Mouse (Mus musculus) frontal cortex, adult 2 months (tissue): ENCODE measurements around the gene Irs2. TPM values are rescaled to one million over a fixed set of nuclear protein-coding genes. Genes with fewer than 3 reads are reported as not detected.
A peak's percentile ranks its signal among the peaks of the same experiment; 100 is the strongest.

ENCODE experiments used
- DNase-seq, 2 experiments: peaks; one replicate each; pipeline ENCODE4 v3.0.0; 2022; ENCODE audit warnings: low spot score in 1 of 2; ENCODE audit errors: extremely low spot score in 1 of 2
- polyA plus RNA-seq: library from polyadenylated mRNA; depleted of rRNA; stranded (reverse); fragments of >200 nt; gene quantifications from 2 replicates; pipeline ENCODE4 v1.2.3, GENCODE M21; 2012

Irs2 gene
- polyA plus RNA-seq, 1 experiment: 13.0 TPM

GRCm38 (mm10) chr8:10960277-10960819 is 47.9 kb downstream of the Irs2 start:
- DNase-seq: peak in 1 of 2 experiments; percentile 27

DNA sequence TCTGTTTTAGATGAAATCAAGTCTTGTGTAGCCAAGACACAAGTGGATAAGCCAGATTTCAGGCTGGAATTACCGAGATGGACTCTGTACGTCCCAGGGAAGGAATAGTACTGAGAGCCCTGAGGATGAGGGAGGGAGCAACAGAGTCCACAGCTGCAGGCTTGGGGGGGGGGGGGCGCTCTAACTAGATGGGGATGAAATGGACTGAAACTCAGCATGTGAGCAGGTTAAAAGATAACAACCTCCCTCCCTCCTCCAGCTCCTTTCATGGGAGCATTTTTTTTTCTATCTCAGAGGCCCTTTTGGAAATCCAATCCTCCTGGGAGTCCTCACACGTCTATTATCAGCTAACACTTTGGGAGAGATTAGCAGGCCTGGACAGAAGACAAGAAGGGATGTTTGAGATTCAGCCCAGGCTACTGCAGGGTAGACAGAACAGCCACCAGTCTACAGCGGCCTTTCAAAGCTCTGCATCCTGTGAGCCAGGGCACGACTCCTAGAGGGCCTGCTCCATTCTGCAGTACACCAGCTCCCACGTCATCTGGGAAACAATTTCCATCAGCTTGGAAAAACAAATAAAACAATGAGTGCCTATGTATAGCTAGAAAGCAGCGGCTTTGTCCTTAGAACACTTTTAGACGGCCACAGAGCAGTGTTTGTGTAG is 50.8 kb downstream of the Irs2 start:
- no peak for DNase-seq

DNA sequence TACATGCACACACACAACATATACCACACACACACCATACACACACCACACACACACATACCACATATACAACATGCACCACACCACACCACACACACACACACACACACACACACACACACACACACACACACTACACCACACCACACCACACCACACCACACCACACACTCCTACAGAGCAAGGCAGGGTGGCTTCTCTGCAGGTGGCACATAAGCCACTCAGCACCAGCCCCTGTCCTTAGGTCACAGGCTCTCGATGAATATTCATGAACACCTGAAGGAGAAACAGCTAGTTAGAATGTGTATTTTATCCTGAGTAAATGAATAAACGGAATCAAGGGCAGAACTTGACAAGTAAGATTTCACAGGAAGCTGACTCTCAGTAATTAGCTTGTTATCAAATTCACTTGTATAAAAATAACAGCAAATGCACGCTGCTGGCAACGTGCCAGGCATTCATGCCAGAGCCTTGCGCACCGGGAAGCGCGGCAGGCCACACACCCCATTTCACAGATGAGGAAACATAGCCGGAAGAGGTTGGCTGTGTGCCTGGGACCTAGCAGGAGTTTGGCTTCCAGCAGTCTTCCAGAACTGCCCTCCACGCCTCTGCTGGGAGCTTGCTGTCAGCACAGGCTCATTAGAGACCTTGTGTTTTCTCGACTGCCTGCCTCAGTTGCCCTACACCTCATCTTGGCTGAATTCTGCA is 54.8 kb downstream of the Irs2 start:
- peak in 1 of 2 experiments; percentile 57 for DNase-seq

- DNase-seq: no peak
Observed at GRCm38 (mm10) chr8:10952706-10953105, 55.6 kb downstream of the Irs2 start.

GRCm38 (mm10) chr8:10952235-10952634 is 56.0 kb downstream of the Irs2 start:
- DNase-seq: no peak

GRCm38 (mm10) chr8:10951567-10951966 is 56.7 kb downstream of the Irs2 start:
- no peak for DNase-seq

DNA sequence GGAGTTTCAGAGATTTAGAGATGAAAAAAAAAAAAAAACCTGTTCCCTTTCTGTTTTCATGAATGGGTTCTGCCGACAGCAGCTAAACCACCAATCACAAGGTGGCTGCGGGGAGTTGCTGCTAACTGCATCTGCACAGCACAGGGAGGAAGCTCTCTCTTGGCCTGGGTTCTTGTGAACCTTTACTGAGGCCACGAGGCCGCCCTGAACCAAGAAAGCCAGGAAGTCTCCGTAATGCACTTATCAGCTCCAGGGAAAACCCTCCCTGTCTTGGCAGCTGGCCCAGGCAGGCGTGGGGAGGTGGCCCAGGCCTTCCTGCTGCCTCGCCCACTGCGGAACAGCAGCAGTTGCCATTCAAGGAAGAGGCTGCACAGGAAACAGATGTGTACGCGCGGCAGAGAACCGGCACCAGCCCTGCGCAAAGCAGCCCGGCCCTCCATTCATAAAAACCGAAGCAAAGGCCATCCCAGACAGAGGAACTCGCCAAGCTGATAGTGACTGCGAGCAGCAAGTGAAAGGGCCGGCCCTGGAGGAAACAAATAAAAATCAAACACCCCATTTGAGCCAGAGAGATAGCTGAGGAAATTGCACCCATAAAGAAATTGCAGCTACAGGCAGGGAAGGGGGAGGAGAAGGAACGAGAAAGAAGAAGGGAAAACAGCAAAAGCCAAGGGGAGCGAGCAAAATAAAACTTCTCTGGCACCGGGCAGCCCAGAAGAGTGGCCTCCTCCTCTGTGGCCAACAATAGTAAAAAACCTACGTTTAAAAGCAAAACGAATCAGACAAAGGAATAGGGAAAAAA is 62.1 kb downstream of the Irs2 start:
- peak; percentile 48 to 79 for DNase-seq

- no peak for DNase-seq
Observed at GRCm38 (mm10) chr8:10945490-10945889, 62.8 kb downstream of the Irs2 start.

GRCm38 (mm10) chr8:10943314-10944060 is 64.8 kb downstream of the Irs2 start:
- DNase-seq: no peak

- no peak for DNase-seq
Observed at GRCm38 (mm10) chr8:10939883-10940282, 68.4 kb downstream of the Irs2 start.

- DNase-seq: no peak
Observed at GRCm38 (mm10) chr8:10939210-10939782, 69.0 kb downstream of the Irs2 start.

DNA sequence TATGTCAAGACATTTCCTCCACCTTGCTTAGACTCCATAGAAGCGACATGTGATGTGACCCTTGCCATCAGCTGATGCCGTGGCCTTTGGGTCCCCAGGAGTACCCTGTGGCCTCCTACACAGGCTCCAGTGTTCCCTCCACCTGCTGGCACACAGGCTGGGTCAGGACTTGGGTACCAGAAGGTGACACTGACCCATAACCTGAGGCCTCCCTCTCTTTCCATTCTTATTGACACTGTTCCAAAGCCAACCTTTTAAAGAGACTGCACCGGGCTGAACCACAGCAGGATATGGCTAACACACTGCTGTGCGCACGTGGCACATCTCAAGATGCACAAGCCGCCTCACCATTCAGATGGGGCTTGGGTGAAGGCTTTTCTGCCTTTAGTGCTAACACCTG is 70.0 kb downstream of the Irs2 start:
- DNase-seq: no peak

- no peak for DNase-seq
Observed at GRCm38 (mm10) chr8:10936646-10937045, 71.6 kb downstream of the Irs2 start.

DNA sequence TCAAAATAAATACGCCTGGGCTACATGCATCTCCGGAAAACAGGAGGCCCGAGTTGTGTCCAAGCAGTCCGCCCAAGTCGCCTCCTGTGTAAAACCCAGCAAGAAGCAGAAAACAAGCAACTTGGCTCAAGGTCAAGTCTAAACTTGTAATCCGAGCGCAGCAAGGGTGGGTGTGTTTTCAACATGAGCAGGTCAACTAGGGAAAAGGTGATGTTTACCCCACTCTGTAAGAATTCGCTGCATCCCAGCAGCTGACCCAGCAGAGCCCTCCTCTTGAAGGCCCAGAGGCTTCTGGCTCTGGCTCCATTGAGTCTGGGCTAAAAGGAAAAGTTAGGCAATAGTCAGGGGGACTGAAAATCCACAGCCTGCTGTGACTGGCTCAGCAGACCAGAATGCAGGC is 73.0 kb downstream of the Irs2 start:
- DNase-seq: no peak
